In genomic region chr13:49144451-49144850, GRCm38 (mm10) we compare ENCODE assay signal across 14 mouse cellular contexts. TPM values are rescaled to one million over a fixed set of nuclear protein-coding genes. Genes with fewer than 3 reads are reported as not detected.
A peak's percentile ranks its signal among the peaks of the same experiment; 100 is the strongest.
DNase-seq lines count a peak whose midpoint lies in the region; ATAC-seq and TF ChIP-seq lines count a peak whose summit lies in the region.
"Had no signal": no experiment of that assay in that cellular context is flagged by ENCODE, and none has a peak within 500 bp of the region (broad histone marks: within the 10 kb centered on the region; RNA-seq: fewer than 3 reads in every experiment).

No protein-coding gene starts in this region.

- DNase-seq in forebrain, embryonic 11.5 days (ENCODE audit: low spot score): no peak
- DNase-seq in forebrain, embryonic 10.5 days (ENCODE audit: extremely low spot score, low spot score): no peak
- DNase-seq in retina, postnatal 1 day: peak; percentile 26
- DNase-seq in retina, embryonic 14.5 days (ENCODE audit: low spot score): no peak
- no peak for DNase-seq in stomach, postnatal 0 days (ENCODE audit: low spot score)
- no peak for DNase-seq in kidney, postnatal 14 days
- no peak for DNase-seq in liver, embryonic 11.5 days (ENCODE audit: low spot score)
- DNase-seq: adrenal gland, postnatal 25 days; layer of hippocampus, adult 9-11 months had no signal

- H3K4me1 ChIP-seq in forebrain, embryonic 11.5 days (replicated peaks; ENCODE audit: control insufficient read depth, insufficient read depth, low read length): peaks cover 25% of the 10 kb centered on the region
- peaks cover 61% of the 10 kb centered on the region for H3K4me1 ChIP-seq in forebrain, embryonic 10.5 days
- peaks cover 66% of the 10 kb centered on the region for H3K4me1 ChIP-seq in hindbrain, embryonic 15.5 days (replicated peaks)
- no peaks in the 10 kb centered on the region; the same call in 1 of the 2 replicates for H3K4me1 ChIP-seq in stomach, postnatal 0 days (replicated peaks; ENCODE audit: control insufficient read depth, insufficient read depth)
- peaks cover 3% of the 10 kb centered on the region; the same call in 1 of the 2 replicates for H3K4me1 ChIP-seq in liver, embryonic 11.5 days (replicated peaks; ENCODE audit: control insufficient read depth, insufficient read depth, low read length)

- H3K27me3 ChIP-seq in forebrain, embryonic 11.5 days (ENCODE audit: control insufficient read depth, insufficient read depth, low read length): peaks cover 4% of the 10 kb centered on the region; the same call in 1 of the 2 replicates
- peaks cover 60% of the 10 kb centered on the region for H3K27me3 ChIP-seq in forebrain, embryonic 10.5 days (ENCODE audit: poor library complexity, severe bottlenecking)
- peaks cover 3% of the 10 kb centered on the region; the same call in 1 of the 2 replicates for H3K27me3 ChIP-seq in hindbrain, embryonic 15.5 days
- H3K27me3 ChIP-seq in stomach, postnatal 0 days (ENCODE audit: control insufficient read depth, insufficient read depth, low read length): no peaks in the 10 kb centered on the region
- peaks cover 61% of the 10 kb centered on the region for H3K27me3 ChIP-seq in liver, embryonic 11.5 days (replicated peaks; ENCODE audit: control insufficient read depth, insufficient read depth, low read length)

- no peaks in the 10 kb centered on the region for H3K9me3 ChIP-seq in forebrain, embryonic 11.5 days (ENCODE audit: control insufficient read depth, low read length)
- no peaks in the 10 kb centered on the region for H3K9me3 ChIP-seq in forebrain, embryonic 10.5 days
- H3K9me3 ChIP-seq in hindbrain, embryonic 15.5 days: no peaks in the 10 kb centered on the region
- H3K9me3 ChIP-seq in stomach, postnatal 0 days (ENCODE audit: control insufficient read depth, low read length): peaks cover 2% of the 10 kb centered on the region; the same call in 1 of the 2 replicates
- H3K9me3 ChIP-seq in liver, embryonic 11.5 days (ENCODE audit: control insufficient read depth, low read length): no peaks in the 10 kb centered on the region
- H3K9me3 ChIP-seq: embryonic facial prominence, embryonic 10.5 days; liver, embryonic 15.5 days; megakaryocyte, embryonic 14.5 days; stomach, embryonic 15.5 days had no signal

- TF ChIP-seq EP300 in stomach, postnatal 0 days (optimal IDR thresholded peaks at IDR 0.05): no peak

- TF ChIP-seq CTCF in stomach, postnatal 0 days (IDR thresholded peaks at IDR 0.05; ENCODE audit: low read depth): no peak

- H3K4me2 ChIP-seq in forebrain, embryonic 11.5 days (ENCODE audit: low read depth, low read length, severe bottlenecking): 0 out of 2 replicates have a peak overlapping the region, but pooled peaks have one; percentile 8
- peak overlapping the region; percentile 87 for H3K4me2 ChIP-seq in hindbrain, embryonic 15.5 days
- H3K4me2 ChIP-seq in stomach, postnatal 0 days (replicated peaks; ENCODE audit: low read depth): no peak overlapping the region
- no peak overlapping the region for H3K4me2 ChIP-seq in liver, embryonic 11.5 days
- H3K4me2 ChIP-seq: liver, embryonic 15.5 days; stomach, embryonic 15.5 days had no signal

- no peak overlapping the region for H3K27ac ChIP-seq in forebrain, embryonic 11.5 days (ENCODE audit: low read depth, low read length)
- H3K27ac ChIP-seq in forebrain, embryonic 10.5 days: no peak overlapping the region
- no peak overlapping the region for H3K27ac ChIP-seq in hindbrain, embryonic 15.5 days (replicated peaks)
- H3K27ac ChIP-seq in stomach, postnatal 0 days (replicated peaks): peak overlapping the region; percentile 24; the same call in 1 of the 2 replicates
- no peak overlapping the region for H3K27ac ChIP-seq in liver, embryonic 11.5 days (ENCODE audit: low read depth, low read length)
- H3K27ac ChIP-seq: embryonic facial prominence, embryonic 10.5 days; liver, embryonic 15.5 days; stomach, embryonic 15.5 days had no signal

- no peaks in the 10 kb centered on the region for H3K36me3 ChIP-seq in forebrain, embryonic 11.5 days (ENCODE audit: control insufficient read depth, insufficient read depth, low read length)
- peaks cover 23% of the 10 kb centered on the region for H3K36me3 ChIP-seq in forebrain, embryonic 10.5 days (replicated peaks)
- no peaks in the 10 kb centered on the region for H3K36me3 ChIP-seq in hindbrain, embryonic 15.5 days
- no peaks in the 10 kb centered on the region for H3K36me3 ChIP-seq in stomach, postnatal 0 days (ENCODE audit: control insufficient read depth, insufficient read depth, low read length)
- no peaks in the 10 kb centered on the region for H3K36me3 ChIP-seq in liver, embryonic 11.5 days (ENCODE audit: control insufficient read depth, insufficient read depth, low read length)
- H3K36me3 ChIP-seq: embryonic facial prominence, embryonic 10.5 days; liver, embryonic 15.5 days; stomach, embryonic 15.5 days had no signal

- no peak overlapping the region for H3K9ac ChIP-seq in forebrain, embryonic 11.5 days (ENCODE audit: low read length)
- H3K9ac ChIP-seq in hindbrain, embryonic 15.5 days: peak overlapping the region; percentile 9; the same call in 1 of the 2 replicates
- no peak overlapping the region for H3K9ac ChIP-seq in stomach, postnatal 0 days (ENCODE audit: low read length)
- no peak overlapping the region for H3K9ac ChIP-seq in liver, embryonic 11.5 days (ENCODE audit: low read depth, low read length)
- H3K9ac ChIP-seq: liver, embryonic 15.5 days; stomach, embryonic 15.5 days had no signal

- no peak for ATAC-seq in forebrain, embryonic 11.5 days (replicated peaks; ENCODE audit: low FRiP score)
- ATAC-seq in hindbrain, embryonic 15.5 days (ENCODE audit: low FRiP score, low read depth): no peak
- no peak for ATAC-seq in stomach, postnatal 0 days (ENCODE audit: low FRiP score, low TSS enrichment)
- no peak for ATAC-seq in liver, embryonic 11.5 days (replicated peaks; ENCODE audit: low FRiP score)

- 51% methylated on average over 6 of the region's 6 CpGs for WGBS in forebrain, embryonic 11.5 days
- WGBS in forebrain, embryonic 10.5 days: 59% methylated on average over 6 of the region's 6 CpGs
- 32% methylated on average over 6 of the region's 6 CpGs for WGBS in hindbrain, embryonic 15.5 days
- WGBS in stomach, postnatal 0 days: 41% methylated on average over 6 of the region's 6 CpGs
- 56% methylated on average over 6 of the region's 6 CpGs for WGBS in liver, embryonic 11.5 days

- no peak overlapping the region for H3K4me3 ChIP-seq in forebrain, embryonic 11.5 days (ENCODE audit: low read depth, low read length)
- no peak overlapping the region for H3K4me3 ChIP-seq in forebrain, embryonic 10.5 days
- H3K4me3 ChIP-seq in hindbrain, embryonic 15.5 days: peak overlapping the region; percentile 87
- no peak overlapping the region for H3K4me3 ChIP-seq in stomach, postnatal 0 days (ENCODE audit: low read depth, low read length)
- H3K4me3 ChIP-seq in liver, embryonic 11.5 days (ENCODE audit: low read depth, low read length): no peak overlapping the region
- H3K4me3 ChIP-seq: liver, embryonic 15.5 days; megakaryocyte, embryonic 14.5 days had no signal

RNA-seq across cellular contexts. Expression of gene Wnk2, which starts 3.4 kb away (rescaled TPM):
- 10.3 and 10.7 TPM in 2 replicates for polyA plus RNA-seq in forebrain, embryonic 11.5 days (2014; fragmentation: Nextera tagmentation; extraction: Ambion mirVana)
- 4.2 and 4.5 TPM in 2 replicates for polyA plus RNA-seq in forebrain, embryonic 10.5 days (2016; fragmentation: Nextera tagmentation; extraction: Ambion mirVana)
- polyA plus RNA-seq in hindbrain, embryonic 15.5 days (2015; fragmentation: Nextera tagmentation; extraction: Ambion mirVana): 19.6 and 23.2 TPM in 2 replicates
- 1.6 and 1.7 TPM in 2 replicates for polyA plus RNA-seq in stomach, postnatal 0 days (2015; fragmentation: Nextera tagmentation; extraction: Ambion mirVana)
- polyA plus RNA-seq in liver, embryonic 11.5 days (2014; fragmentation: Nextera tagmentation; extraction: Ambion mirVana): 0.34 and 0.45 TPM in 2 replicates

RNA-seq across cellular contexts. Expression of gene Ninj1, which starts 42.8 kb away (rescaled TPM):
- polyA plus RNA-seq in forebrain, embryonic 11.5 days (2014; fragmentation: Nextera tagmentation; extraction: Ambion mirVana): 19.6 and 23.8 TPM in 2 replicates
- 22.7 and 24.1 TPM in 2 replicates for polyA plus RNA-seq in forebrain, embryonic 10.5 days (2016; fragmentation: Nextera tagmentation; extraction: Ambion mirVana)
- polyA plus RNA-seq in hindbrain, embryonic 15.5 days (2015; fragmentation: Nextera tagmentation; extraction: Ambion mirVana): 28.2 and 32.3 TPM in 2 replicates
- 76.3 and 83.1 TPM in 2 replicates for polyA plus RNA-seq in stomach, postnatal 0 days (2015; fragmentation: Nextera tagmentation; extraction: Ambion mirVana)
- polyA plus RNA-seq in liver, embryonic 11.5 days (2014; fragmentation: Nextera tagmentation; extraction: Ambion mirVana): 54.2 and 59.8 TPM in 2 replicates

Comparison
In these comparisons a context has a peak if more than half of its experiments do, and no peak if none do; other contexts are left out.
1. H3K4me2 ChIP-seq: peak in forebrain, embryonic 11.5 days (single experiment) and hindbrain, embryonic 15.5 days (single experiment); none in stomach, postnatal 0 days (single experiment) and liver, embryonic 11.5 days (single experiment).